Mouse (Mus musculus): ENCODE results near the gene Fam198a. TPM values are rescaled to one million over a fixed set of nuclear protein-coding genes. Genes with fewer than 3 reads are reported as not detected.
"Not testable (repeated sequence)": the region's sequence is repeated elsewhere in the genome, so short reads cannot be mapped to it uniquely, and the experiment has no call there.

The Fam198a gene
- polyA plus RNA-seq, 1 experiment from 2014 or later: 2.9 TPM

GRCm38 (mm10) chr9:122020321-122020720 is 69.5 kb downstream of the Fam198a start:
- Histone ChIP-seq H3K4me3 (ENCODE audit: low read length) (no peak overlapping the region), H3K9me3 (ENCODE audit: control insufficient read depth, low read length) (no peaks in the 10 kb centered on the region), H3K4me1 (ENCODE audit: control insufficient read depth, insufficient read depth, low read depth, low read length) (peaks cover 6% of the 10 kb centered on the region), H3K4me2 (ENCODE audit: low read length) (no peak overlapping the region), H3K9ac (ENCODE audit: low read depth, low read length) (no peak overlapping the region), H3K36me3 (ENCODE audit: control insufficient read depth, insufficient read depth, low read length) (no peaks in the 10 kb centered on the region), H3K27me3 (replicated peaks; ENCODE audit: control insufficient read depth, insufficient read depth, low read length) (no peaks in the 10 kb centered on the region), H3K27ac (ENCODE audit: low read depth, low read length) (no peak overlapping the region)
- no peak for ATAC-seq
- WGBS: 82% methylated on average over 4 of the region's 4 CpGs

DNA sequence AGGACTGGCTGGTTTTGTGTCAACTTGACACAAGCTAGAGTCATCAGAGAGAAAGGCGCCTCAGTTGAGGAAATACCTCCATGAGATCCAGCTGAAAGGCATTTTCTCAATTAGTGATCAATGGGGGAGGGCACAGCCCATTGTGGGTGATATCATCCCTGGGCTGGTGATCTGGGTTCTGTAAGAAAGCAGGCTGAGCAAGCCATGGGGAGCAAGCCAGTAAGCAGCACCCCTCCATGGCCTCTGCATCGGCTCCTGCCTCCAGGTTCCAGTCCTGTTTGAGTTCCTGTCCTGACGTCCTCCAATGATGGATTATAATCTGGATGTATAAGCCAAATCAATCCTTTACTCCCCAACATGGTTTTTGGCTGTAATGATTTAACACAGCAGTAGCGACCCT is 70.4 kb downstream of the Fam198a start:
- not testable (repeated sequence) for H3K27me3 ChIP-seq (replicated peaks; ENCODE audit: control insufficient read depth, insufficient read depth, low read length); H3K9me3 ChIP-seq (ENCODE audit: control insufficient read depth, low read length); H3K9ac ChIP-seq (ENCODE audit: low read depth, low read length); H3K4me1 ChIP-seq (ENCODE audit: control insufficient read depth, insufficient read depth, low read depth, low read length); H3K4me2 ChIP-seq (ENCODE audit: low read length); ATAC-seq; H3K4me3 ChIP-seq (ENCODE audit: low read length); H3K27ac ChIP-seq (ENCODE audit: low read depth, low read length); H3K36me3 ChIP-seq (ENCODE audit: control insufficient read depth, insufficient read depth, low read length)
- 88% methylated on average over 4 of the region's 4 CpGs for WGBS

- 92% methylated on average over 5 of the region's 5 CpGs for WGBS
- no peaks in the 10 kb centered on the region for H3K36me3 ChIP-seq (ENCODE audit: control insufficient read depth, insufficient read depth, low read length)
- H3K4me3 ChIP-seq (ENCODE audit: low read length): no peak overlapping the region
- H3K27me3 ChIP-seq (replicated peaks; ENCODE audit: control insufficient read depth, insufficient read depth, low read length): no peaks in the 10 kb centered on the region
- H3K27ac ChIP-seq (ENCODE audit: low read depth, low read length): no peak overlapping the region
- H3K9ac ChIP-seq (ENCODE audit: low read depth, low read length): no peak overlapping the region
- H3K4me2 ChIP-seq (ENCODE audit: low read length): no peak overlapping the region
- ATAC-seq: no peak
- H3K4me1 ChIP-seq (ENCODE audit: control insufficient read depth, insufficient read depth, low read depth, low read length): peaks cover 10% of the 10 kb centered on the region
- H3K9me3 ChIP-seq (ENCODE audit: control insufficient read depth, low read length): no peaks in the 10 kb centered on the region
These were observed 70.8 kb downstream of the Fam198a start for GRCm38 (mm10) chr9:122021581-122021980.

DNA sequence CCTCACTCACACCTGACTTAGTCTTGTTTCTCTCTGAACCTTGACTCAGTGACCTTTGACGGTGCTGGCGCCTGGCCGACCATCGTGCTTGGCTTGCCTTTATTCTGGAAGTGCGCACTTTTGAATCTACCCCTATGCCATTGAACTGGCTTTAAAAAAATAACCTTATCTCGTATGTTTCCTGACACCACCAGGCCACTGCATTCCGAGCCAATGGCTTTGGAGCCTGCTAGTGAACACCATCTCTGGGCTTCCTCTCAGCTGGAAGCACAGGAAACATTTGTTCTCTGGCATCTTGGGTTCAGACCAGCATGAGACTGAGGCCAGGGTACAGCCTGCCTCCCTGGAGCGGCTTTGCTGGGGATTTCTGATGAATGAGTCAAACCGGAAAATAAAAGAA is 72.0 kb downstream of the Fam198a start:
- Histone ChIP-seq H3K9ac (ENCODE audit: low read depth, low read length) (no peak overlapping the region), H3K27ac (ENCODE audit: low read depth, low read length) (0 out of 2 replicates have a peak overlapping the region, but pooled peaks have one; percentile 2), H3K36me3 (ENCODE audit: control insufficient read depth, insufficient read depth, low read length) (no peaks in the 10 kb centered on the region), H3K27me3 (replicated peaks; ENCODE audit: control insufficient read depth, insufficient read depth, low read length) (no peaks in the 10 kb centered on the region), H3K4me3 (ENCODE audit: low read length) (no peak overlapping the region), H3K4me2 (ENCODE audit: low read length) (no peak overlapping the region), H3K4me1 (ENCODE audit: control insufficient read depth, insufficient read depth, low read depth, low read length) (peaks cover 15% of the 10 kb centered on the region), H3K9me3 (ENCODE audit: control insufficient read depth, low read length) (no peaks in the 10 kb centered on the region)
- 65% methylated on average over 9 of the region's 9 CpGs for WGBS
- no peak for ATAC-seq

GRCm38 (mm10) chr9:122023873-122024272 is 73.1 kb downstream of the Fam198a start:
- Histone ChIP-seq H3K36me3 (ENCODE audit: control insufficient read depth, insufficient read depth, low read length) (no peaks in the 10 kb centered on the region), H3K9ac (ENCODE audit: low read depth, low read length) (no peak overlapping the region), H3K4me3 (ENCODE audit: low read length) (no peak overlapping the region), H3K27ac (ENCODE audit: low read depth, low read length) (0 out of 2 replicates have a peak overlapping the region, but pooled peaks have one; percentile 13), H3K4me2 (ENCODE audit: low read length) (no peak overlapping the region), H3K27me3 (replicated peaks; ENCODE audit: control insufficient read depth, insufficient read depth, low read length) (no peaks in the 10 kb centered on the region), H3K4me1 (ENCODE audit: control insufficient read depth, insufficient read depth, low read depth, low read length) (peaks cover 14% of the 10 kb centered on the region), H3K9me3 (ENCODE audit: control insufficient read depth, low read length) (no peaks in the 10 kb centered on the region)
- ATAC-seq: no peak
- 84% methylated on average over 5 of the region's 5 CpGs for WGBS

DNA sequence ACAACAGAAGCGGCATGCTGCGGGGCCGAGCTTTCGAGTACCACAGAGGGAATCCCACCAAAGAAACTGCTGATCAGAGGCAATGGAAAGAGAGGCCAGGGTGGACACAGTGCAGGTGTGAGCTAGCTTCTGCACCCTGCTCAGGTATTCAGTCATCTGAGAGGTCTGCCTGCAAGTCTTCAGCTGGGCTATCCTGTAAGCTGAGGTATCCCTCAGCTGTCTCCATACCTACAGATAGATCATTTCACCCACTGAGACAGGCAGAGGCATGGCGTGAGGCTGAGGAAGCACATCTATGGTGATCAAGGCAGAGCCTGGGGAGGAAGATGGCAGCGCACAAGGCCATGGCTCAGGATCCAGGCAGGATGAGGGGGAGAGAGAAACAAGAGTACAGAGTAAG is 73.6 kb downstream of the Fam198a start:
- Histone ChIP-seq H3K27me3 (replicated peaks; ENCODE audit: control insufficient read depth, insufficient read depth, low read length) (no peaks in the 10 kb centered on the region), H3K9me3 (ENCODE audit: control insufficient read depth, low read length) (no peaks in the 10 kb centered on the region), H3K4me1 (ENCODE audit: control insufficient read depth, insufficient read depth, low read depth, low read length) (peaks cover 9% of the 10 kb centered on the region), H3K9ac (ENCODE audit: low read depth, low read length) (no peak overlapping the region), H3K4me2 (ENCODE audit: low read length) (no peak overlapping the region), H3K36me3 (ENCODE audit: control insufficient read depth, insufficient read depth, low read length) (no peaks in the 10 kb centered on the region), H3K27ac (ENCODE audit: low read depth, low read length) (no peak overlapping the region), H3K4me3 (ENCODE audit: low read length) (no peak overlapping the region)
- ATAC-seq: no peak
- WGBS: 93% methylated on average over 6 of the region's 6 CpGs

GRCm38 (mm10) chr9:122025855-122026590 is 75.2 kb downstream of the Fam198a start:
- Histone ChIP-seq H3K9me3 (ENCODE audit: control insufficient read depth, low read length) (no peaks in the 10 kb centered on the region), H3K27ac (ENCODE audit: low read depth, low read length) (no peak overlapping the region; the same call in 1 of the 2 replicates), H3K9ac (ENCODE audit: low read depth, low read length) (no peak overlapping the region), H3K4me3 (ENCODE audit: low read length) (no peak overlapping the region), H3K36me3 (ENCODE audit: control insufficient read depth, insufficient read depth, low read length) (no peaks in the 10 kb centered on the region), H3K4me2 (ENCODE audit: low read length) (no peak overlapping the region), H3K27me3 (replicated peaks; ENCODE audit: control insufficient read depth, insufficient read depth, low read length) (no peaks in the 10 kb centered on the region), H3K4me1 (ENCODE audit: control insufficient read depth, insufficient read depth, low read depth, low read length) (peaks cover 9% of the 10 kb centered on the region)
- no peak for ATAC-seq
- 60% methylated on average over 7 of the region's 7 CpGs for WGBS

- Histone ChIP-seq H3K4me3 (ENCODE audit: low read length) (no peak overlapping the region), H3K27ac (ENCODE audit: low read depth, low read length) (peak overlapping the region; percentile 55), H3K9me3 (ENCODE audit: control insufficient read depth, low read length) (no peaks in the 10 kb centered on the region), H3K4me1 (ENCODE audit: control insufficient read depth, insufficient read depth, low read depth, low read length) (peaks cover 9% of the 10 kb centered on the region), H3K4me2 (ENCODE audit: low read length) (no peak overlapping the region), H3K27me3 (replicated peaks; ENCODE audit: control insufficient read depth, insufficient read depth, low read length) (no peaks in the 10 kb centered on the region), H3K36me3 (ENCODE audit: control insufficient read depth, insufficient read depth, low read length) (no peaks in the 10 kb centered on the region), H3K9ac (ENCODE audit: low read depth, low read length) (no peak overlapping the region)
- ATAC-seq: no peak; the same call in 1 of the 2 replicates
- WGBS: 61% methylated on average over 6 of the region's 6 CpGs
These were observed 76.5 kb downstream of the Fam198a start for GRCm38 (mm10) chr9:122027081-122027913.
